Mouse (Mus musculus) CH12.LX (cell line): ENCODE data around the gene Gm42421. TPM values are rescaled to one million over a fixed set of nuclear protein-coding genes. Genes with fewer than 3 reads are reported as not detected.

ENCODE experiments used
- DNase-seq: peaks from one replicate; pipeline ENCODE4 v3.0.0-alpha.2; 2013; ENCODE audit errors: extremely low read depth
- H3K27ac ChIP-seq: 2 replicates; pipeline ENCODE4 v1.5.1; 2012; ENCODE audit warnings: low read depth, mild to moderate bottlenecking, control low read depth, moderate library complexity; ENCODE audit not compliant: insufficient read depth
- H3K27me3 ChIP-seq: replicated peaks from 2 replicates; pipeline ENCODE3; 2012; ENCODE audit warnings: inconsistent platforms
- H3K36me3 ChIP-seq, 2 experiments: replicated peaks in 1 of 2; 2 replicates each; pipeline versions ENCODE3 to v1.6.1; 2012; ENCODE audit warnings: inconsistent platforms in 1 of 2, low read length in 1 of 2, mild to moderate bottlenecking in 1 of 2, mixed read lengths in 1 of 2, moderate library complexity in 1 of 2; ENCODE audit not compliant: control insufficient read depth in 1 of 2, insufficient read depth in 1 of 2
- H3K4me1 ChIP-seq, 2 experiments: 2 replicates each; pipeline ENCODE4 v1.6.1; 2012; ENCODE audit warnings: inconsistent platforms in 1 of 2, moderate library complexity in 1 of 2; ENCODE audit not compliant: insufficient read depth in 2 of 2, control insufficient read depth in 1 of 2
- H3K4me2 ChIP-seq: 2 replicates; pipeline ENCODE4 v1.6.1; 2012; ENCODE audit warnings: low read depth, mild to moderate bottlenecking, control low read depth; ENCODE audit not compliant: poor library complexity, insufficient read depth, severe bottlenecking
- H3K4me3 ChIP-seq, 3 experiments: fragments of 150-350 bp in 1 of 3; sonication (generic) in 1 of 3; replicated peaks in 1 of 3; 2 replicates each; pipeline versions ENCODE3 to v1.5.1; 2011 to 2012; ENCODE audit warnings: low read depth in 2 of 3, low read length in 2 of 3, mild to moderate bottlenecking in 2 of 3, moderate library complexity in 2 of 3, control low read depth in 1 of 3, improper control_type of control experiment in 1 of 3, inconsistent platforms in 1 of 3, mixed read lengths in 1 of 3; ENCODE audit not compliant: poor library complexity in 1 of 3
- H3K79me2 ChIP-seq: replicated peaks from 2 replicates; pipeline ENCODE4 v1.6.1; 2012; ENCODE audit warnings: mild to moderate bottlenecking, moderate library complexity; ENCODE audit not compliant: control insufficient read depth, poor library complexity, insufficient read depth, severe bottlenecking; ENCODE audit errors: extremely low read depth
- H3K9ac ChIP-seq: 2 replicates; pipeline ENCODE4 v1.6.1; 2012; ENCODE audit warnings: low read depth, mild to moderate bottlenecking, control low read depth, moderate library complexity; ENCODE audit not compliant: insufficient read depth
- H3K9me3 ChIP-seq: replicated peaks from 2 replicates; pipeline ENCODE3; 2012; ENCODE audit warnings: low read length, inconsistent platforms, mixed read lengths
- CHD1 ChIP-seq: IDR thresholded peaks from 2 replicates; pipeline ENCODE4 v1.6.1; 2012; ENCODE audit warnings: low read depth, low read length, improper control_type of control experiment, inconsistent platforms
- ELF1 ChIP-seq: IDR thresholded peaks from 2 replicates; pipeline ENCODE4 v1.6.1; 2014; ENCODE audit warnings: low read depth, mild to moderate bottlenecking, inconsistent platforms, low read length, improper control_type of control experiment
- EP300 ChIP-seq: IDR thresholded peaks from 2 replicates; pipeline ENCODE4 v1.6.1; 2011; ENCODE audit warnings: low read length, improper control_type of control experiment
- ETS1 ChIP-seq: conservative IDR thresholded peaks from 2 replicates; pipeline ENCODE4 v1.6.1; 2012; ENCODE audit warnings: low read depth, mild to moderate bottlenecking, inconsistent platforms, low read length, improper control_type of control experiment, moderate library complexity
- GABPA ChIP-seq: IDR thresholded peaks from 2 replicates; pipeline ENCODE4 v1.6.1; 2012; ENCODE audit warnings: low read depth, low read length, improper control_type of control experiment, inconsistent platforms; ENCODE audit not compliant: insufficient replicate concordance
- IRF4 ChIP-seq: IDR thresholded peaks from 2 replicates; pipeline ENCODE4 v1.6.1; 2014; ENCODE audit warnings: low read depth, mild to moderate bottlenecking, inconsistent platforms, low read length, improper control_type of control experiment
- JUN ChIP-seq: IDR thresholded peaks from 2 replicates; pipeline ENCODE4 v1.6.1; 2011; ENCODE audit warnings: low read depth, mild to moderate bottlenecking, low read length, improper control_type of control experiment, moderate library complexity; ENCODE audit not compliant: insufficient read depth
- MAZ ChIP-seq: IDR thresholded peaks from 2 replicates; pipeline ENCODE4 v1.6.1; 2012; ENCODE audit warnings: low read depth, mild to moderate bottlenecking, inconsistent platforms, low read length, improper control_type of control experiment, moderate library complexity
- MEF2A ChIP-seq: IDR thresholded peaks from 2 replicates; pipeline ENCODE4 v1.6.1; 2014; ENCODE audit warnings: low read depth, mild to moderate bottlenecking, inconsistent platforms, low read length, improper control_type of control experiment, borderline replicate concordance
- MYC ChIP-seq: IDR thresholded peaks from 2 replicates; pipeline ENCODE4 v1.6.1; 2011; ENCODE audit warnings: low read depth, mild to moderate bottlenecking, improper control_type of control experiment, low read length
- NRF1 ChIP-seq: IDR thresholded peaks from 2 replicates; pipeline ENCODE4 v1.6.1; 2014; ENCODE audit warnings: low read depth, mild to moderate bottlenecking, inconsistent platforms, low read length, improper control_type of control experiment, moderate library complexity
- POLR2A ChIP-seq: IDR thresholded peaks from 2 replicates; pipeline ENCODE4 v1.6.1; 2011; ENCODE audit warnings: low read depth, mild to moderate bottlenecking, improper control_type of control experiment, low read length
- POLR2AphosphoS2 ChIP-seq: IDR thresholded peaks from 2 replicates; pipeline ENCODE4 v1.6.1; 2011; ENCODE audit warnings: low read depth, low read length, improper control_type of control experiment
- RCOR1 ChIP-seq: conservative IDR thresholded peaks from 2 replicates; pipeline ENCODE4 v1.6.1; 2012; ENCODE audit warnings: low read depth, mild to moderate bottlenecking, inconsistent platforms, low read length, improper control_type of control experiment
- TCF12 ChIP-seq: IDR thresholded peaks from 2 replicates; pipeline ENCODE4 v1.6.1; 2014; ENCODE audit warnings: low read depth, mild to moderate bottlenecking, inconsistent platforms, low read length, improper control_type of control experiment
- USF1 ChIP-seq: IDR thresholded peaks from 2 replicates; pipeline ENCODE4 v1.6.1; 2014; ENCODE audit warnings: low read depth, mild to moderate bottlenecking, inconsistent platforms, low read length, improper control_type of control experiment
- ZC3H11A ChIP-seq: IDR thresholded peaks from 2 replicates; pipeline ENCODE4 v1.6.1; 2012; ENCODE audit warnings: low read depth, mild to moderate bottlenecking, inconsistent platforms, low read length, improper control_type of control experiment
- ZMIZ1 ChIP-seq: IDR thresholded peaks from 2 replicates; pipeline ENCODE4 v1.6.1; 2012; ENCODE audit warnings: low read depth, mild to moderate bottlenecking, inconsistent platforms, low read length, improper control_type of control experiment
- dilution Hi-C: fragments of 300-500 bp; cut with MboI; formaldehyde crosslinking; loops from 2 replicates; pipeline ENCODE4 v1.14.3; 2020; ENCODE audit warnings: low sequenced_read_pairs; ENCODE audit not compliant: extremely low pct_unique_long_range_greater_than_20kb, extremely low pct_ligation_motif_present
- in situ Hi-C: fragments of 300-500 bp; cut with MboI; formaldehyde crosslinking; loops from 3 replicates; pipeline ENCODE4 v1.14.3; 2019; ENCODE audit warnings: low sequenced_read_pairs, low pct_ligation_motif_present, low pct_unique_long_range_greater_than_20kb, mixed read lengths
- polyA plus RNA-seq: library from polyadenylated mRNA; unstranded; fragments of >175 nt; gene quantifications from 2 replicates; pipeline ENCODE4 v1.2.1, GENCODE M21; 2012; ENCODE audit warnings: low read depth; ENCODE audit not compliant: insufficient read length
- total RNA-seq, 2 experiments: library from RNA; depleted of rRNA; stranded (reverse); fragments of 300-350 nt in 1 of 2; fragments of >200 nt in 1 of 2; gene quantifications; 2 replicates each; pipeline ENCODE4 v1.2.3; 2012 to 2014

Gene Gm42421
- total and polyA plus RNA-seq, 3 experiments, result 0.59 to 1.4 (median 1.0) TPM

GRCm38 (mm10) chr5:143982361-143982760, 54.4 kb downstream of the Gm42421 start:
- no peak overlapping the region for H3K4me3 ChIP-seq
- H3K79me2 ChIP-seq, result no peaks in the 10 kb centered on the region
- H3K4me2 ChIP-seq, result no peak overlapping the region
- H3K9ac ChIP-seq, result no peak overlapping the region
- no peaks in the 10 kb centered on the region for H3K27me3 ChIP-seq
- peaks cover 29 to 61% of the 10 kb centered on the region in 2 experiments for H3K36me3 ChIP-seq
- no peaks in the 10 kb centered on the region for H3K4me1 ChIP-seq
- in situ Hi-C loops, result no loop called here
- H3K9me3 ChIP-seq, result no peaks in the 10 kb centered on the region
- TF ChIP-seq RCOR1 (no peak), MAZ (no peak), CHD1 (no peak), ETS1 (no peak), GABPA (no peak), ZMIZ1 (no peak), IRF4 (no peak), MYC (no peak), USF1 (no peak), EP300 (no peak)
- TF ChIP-seq, all 38 proteins: peak for 0
- no peak for DNase-seq
- dilution Hi-C loops, result no loop called here
- no peak overlapping the region for H3K27ac ChIP-seq

- no peaks in the 10 kb centered on the region for H3K4me1 ChIP-seq
- no peak for DNase-seq
- H3K36me3 ChIP-seq, result peaks cover 54 to 92% of the 10 kb centered on the region in 2 experiments
- H3K9me3 ChIP-seq, result no peaks in the 10 kb centered on the region
- H3K79me2 ChIP-seq, result no peaks in the 10 kb centered on the region
- no peak overlapping the region for H3K4me2 ChIP-seq
- H3K4me3 ChIP-seq, result no peak overlapping the region
- no peak for TF ChIP-seq ZMIZ1
- no peak for TF ChIP-seq POLR2A
- no peak for TF ChIP-seq NRF1
- no peak for TF ChIP-seq ZC3H11A
- no peak for TF ChIP-seq ELF1
- TF ChIP-seq JUN, result no peak
- TF ChIP-seq TCF12, result no peak
- TF ChIP-seq MEF2A, result no peak
- TF ChIP-seq POLR2AphosphoS2, result no peak
- H3K27me3 ChIP-seq, result no peaks in the 10 kb centered on the region
- H3K9ac ChIP-seq, result no peak overlapping the region
- no peak overlapping the region for H3K27ac ChIP-seq
- dilution Hi-C loops, result no loop called here
- in situ Hi-C loops, result no loop called here
Measured at GRCm38 (mm10) chr5:143985381-143985780, 57.4 kb downstream of the Gm42421 start.

Other genes with a start within 250 kb of the Gm42421 start
- gene Usp42, start 195.9 kb upstream of the Gm42421 start, total RNA-seq (2012; rRNA removed), result 7.1 TPM in 2 replicates
- gene Usp42, start 195.9 kb upstream of the Gm42421 start, total RNA-seq (2014; rRNA removed), result 3.2 and 4.3 TPM in 2 replicates
- gene Usp42, start 195.9 kb upstream of the Gm42421 start, polyA plus RNA-seq, result 14.6 and 15.2 TPM in 2 replicates
- gene Eif2ak1, start 110.4 kb upstream of the Gm42421 start, total RNA-seq (2012; rRNA removed), result 13.4 and 15.2 TPM in 2 replicates
- 11.0 and 11.9 TPM in 2 replicates for gene Eif2ak1, start 110.4 kb upstream of the Gm42421 start, total RNA-seq (2014; rRNA removed)
- 26.7 and 26.9 TPM in 2 replicates for gene Eif2ak1, start 110.4 kb upstream of the Gm42421 start, polyA plus RNA-seq
- gene Ankrd61, start 30.5 kb upstream of the Gm42421 start, total RNA-seq (2012; rRNA removed), result 0.08 and 0.13 TPM in 2 replicates
- gene Ankrd61, start 30.5 kb upstream of the Gm42421 start, total RNA-seq (2014; rRNA removed), result not detected in 2 replicates
- gene Ankrd61, start 30.5 kb upstream of the Gm42421 start, polyA plus RNA-seq, result 0.50 and 0.89 TPM in 2 replicates
- 110 and 131 TPM in 2 replicates for gene Aimp2, start 18.3 kb upstream of the Gm42421 start, total RNA-seq (2012; rRNA removed)
- gene Aimp2, start 18.3 kb upstream of the Gm42421 start, total RNA-seq (2014; rRNA removed), result 98.5 and 111 TPM in 2 replicates
- gene Aimp2, start 18.3 kb upstream of the Gm42421 start, polyA plus RNA-seq, result 144 and 154 TPM in 2 replicates
- 22.2 and 25.9 TPM in 2 replicates for gene Pms2, start 18.2 kb upstream of the Gm42421 start, total RNA-seq (2012; rRNA removed)
- 29.6 and 31.8 TPM in 2 replicates for gene Pms2, start 18.2 kb upstream of the Gm42421 start, total RNA-seq (2014; rRNA removed)
- 25.6 and 29.9 TPM in 2 replicates for gene Pms2, start 18.2 kb upstream of the Gm42421 start, polyA plus RNA-seq
- gene Rsph10b, start 4.9 kb downstream of the Gm42421 start, total RNA-seq (2012; rRNA removed), result 0.25 and 0.30 TPM in 2 replicates
- 0.28 TPM in 1 of 2 replicates, not detected in the other for gene Rsph10b, start 4.9 kb downstream of the Gm42421 start, total RNA-seq (2014; rRNA removed)
- 0.31 and 0.34 TPM in 2 replicates for gene Rsph10b, start 4.9 kb downstream of the Gm42421 start, polyA plus RNA-seq
- gene Ccz1, start 86.7 kb downstream of the Gm42421 start, total RNA-seq (2012; rRNA removed), result 64.3 and 75.1 TPM in 2 replicates
- 129 and 148 TPM in 2 replicates for gene Ccz1, start 86.7 kb downstream of the Gm42421 start, total RNA-seq (2014; rRNA removed)
- 85.8 and 91.0 TPM in 2 replicates for gene Ccz1, start 86.7 kb downstream of the Gm42421 start, polyA plus RNA-seq
- not detected in 2 replicates for gene Ocm, start 98.5 kb downstream of the Gm42421 start, total RNA-seq (2012; rRNA removed)
- not detected in 2 replicates for gene Ocm, start 98.5 kb downstream of the Gm42421 start, total RNA-seq (2014; rRNA removed)
- gene Ocm, start 98.5 kb downstream of the Gm42421 start, polyA plus RNA-seq, result not detected in 2 replicates
- 9.4 and 10.1 TPM in 2 replicates for gene Lmtk2, start 172.3 kb downstream of the Gm42421 start, total RNA-seq (2012; rRNA removed)
- 5.7 and 5.9 TPM in 2 replicates for gene Lmtk2, start 172.3 kb downstream of the Gm42421 start, total RNA-seq (2014; rRNA removed)
- 4.3 and 5.1 TPM in 2 replicates for gene Lmtk2, start 172.3 kb downstream of the Gm42421 start, polyA plus RNA-seq